Mouse (Mus musculus): ENCODE data around the gene Rpp38. TPM values are rescaled to one million over a fixed set of nuclear protein-coding genes. Genes with fewer than 3 reads are reported as not detected.

Gene Rpp38
- polyA plus RNA-seq, 1 experiment from 2014 or later = 25.6 TPM

DNA sequence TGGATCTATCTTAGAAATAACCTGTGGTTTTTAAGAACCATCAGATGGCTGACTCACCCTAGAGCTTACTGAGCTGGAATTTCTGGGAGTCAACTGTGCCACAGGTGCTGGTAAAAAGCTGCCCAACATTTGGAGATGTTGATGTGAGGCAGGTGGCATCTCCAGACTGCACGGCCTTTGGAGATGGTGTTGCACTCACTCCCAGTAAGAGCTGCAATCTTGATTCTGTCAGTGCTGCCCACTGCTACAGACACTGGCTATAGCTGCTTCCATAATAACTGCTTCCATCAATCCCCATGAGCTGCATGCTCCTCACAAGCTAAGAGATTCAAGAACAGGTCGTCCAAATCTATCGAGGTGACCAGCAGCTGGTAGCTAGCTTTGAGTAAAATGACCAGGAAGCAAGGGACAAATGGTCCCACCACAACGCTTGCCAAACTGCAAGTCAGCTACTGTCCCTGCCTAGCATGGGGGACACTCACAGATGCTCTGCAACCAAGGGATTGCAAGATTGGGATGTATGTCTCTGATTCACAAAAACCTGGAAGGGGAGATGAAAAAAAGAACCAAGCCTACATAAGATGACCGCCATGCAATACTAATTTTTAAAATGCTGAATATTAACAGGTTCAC, 1.3 kb downstream of the Rpp38 start:
- H3K27me3 ChIP-seq (ENCODE audit: insufficient read depth, low read length) = no peaks in the 10 kb centered on the region
- WGBS = 58% methylated on average over 5 of the region's 5 CpGs
- DNase-seq (ENCODE audit: low spot score) (no peak), ATAC-seq (replicated peaks; ENCODE audit: low FRiP score, low read depth) (no peak)
- no peak overlapping the region for H3K4me3 ChIP-seq (replicated peaks; ENCODE audit: low read depth, low read length)
- H3K36me3 ChIP-seq (ENCODE audit: insufficient read depth, low read length) = 0 out of 2 replicates have a peak, but pooled peaks cover 4% of the 10 kb centered on the region
- H3K4me2 ChIP-seq (ENCODE audit: low read length) = peak overlapping the region; percentile 88; the same call in 1 of the 2 replicates
- H3K9ac ChIP-seq (ENCODE audit: low read depth, low read length) = no peak overlapping the region
- no peaks in the 10 kb centered on the region for H3K4me1 ChIP-seq (replicated peaks; ENCODE audit: insufficient read depth, low read length)
- no peaks in the 10 kb centered on the region for H3K9me3 ChIP-seq (replicated peaks; ENCODE audit: low read length)
- no peak for TF ChIP-seq CTCF (IDR thresholded peaks at IDR 0.05; ENCODE audit: low read depth)
- H3K27ac ChIP-seq = no peak overlapping the region

DNA sequence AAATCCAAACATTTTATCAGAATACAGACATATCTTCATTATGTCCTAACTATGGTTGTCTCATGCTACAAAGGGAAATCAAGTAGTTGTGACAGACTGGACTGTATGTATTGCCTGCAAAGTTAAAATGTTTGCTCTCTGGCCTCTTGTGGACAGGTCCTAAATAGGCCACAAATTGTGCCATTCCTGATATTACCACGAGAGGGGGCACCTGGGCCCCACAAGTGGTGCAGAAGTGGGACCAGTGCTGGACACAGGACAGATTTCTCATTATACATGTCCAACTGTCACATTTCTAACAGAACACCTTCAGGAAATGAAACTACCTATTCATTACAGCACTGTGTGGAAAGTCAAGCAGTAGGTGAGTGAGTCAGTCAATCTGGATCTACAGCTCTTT, 5.1 kb downstream of the Rpp38 start:
- ATAC-seq (replicated peaks; ENCODE audit: low FRiP score, low read depth) = no peak
- no peak overlapping the region for H3K9ac ChIP-seq (ENCODE audit: low read depth, low read length)
- H3K27me3 ChIP-seq (ENCODE audit: insufficient read depth, low read length) = no peaks in the 10 kb centered on the region
- H3K9me3 ChIP-seq (replicated peaks; ENCODE audit: low read length) = no peaks in the 10 kb centered on the region
- no peak overlapping the region for H3K4me2 ChIP-seq (ENCODE audit: low read length)
- H3K36me3 ChIP-seq (ENCODE audit: insufficient read depth, low read length) = peaks cover 26% of the 10 kb centered on the region
- H3K4me3 ChIP-seq (replicated peaks; ENCODE audit: low read depth, low read length) = no peak overlapping the region
- WGBS = 56% methylated on average over 1 of the region's 1 CpGs
- H3K27ac ChIP-seq = no peak overlapping the region
- peak; percentile 54 for DNase-seq (ENCODE audit: low spot score)
- no peaks in the 10 kb centered on the region for H3K4me1 ChIP-seq (replicated peaks; ENCODE audit: insufficient read depth, low read length)
- TF ChIP-seq CTCF (IDR thresholded peaks at IDR 0.05; ENCODE audit: low read depth) = peak; percentile 75

DNA sequence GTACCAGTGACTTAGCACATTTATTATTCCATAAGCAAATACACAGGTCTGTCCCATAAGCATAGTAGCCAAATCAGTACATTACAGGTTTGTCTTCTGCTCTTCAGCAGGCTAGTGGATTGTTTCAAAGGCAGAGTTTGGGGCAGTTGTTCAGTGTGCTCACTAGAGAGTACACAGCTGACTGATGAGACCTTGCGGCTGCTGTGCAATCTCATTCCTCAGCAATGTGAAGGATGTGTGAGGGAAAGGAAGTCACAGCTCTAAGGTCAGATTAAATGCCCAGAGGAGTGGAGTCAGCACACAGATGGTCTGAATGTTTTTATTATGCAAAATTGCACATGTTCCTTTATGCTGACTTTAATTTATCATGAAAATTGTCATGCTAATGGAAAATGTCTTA, 5.9 kb downstream of the Rpp38 start:
- ATAC-seq (replicated peaks; ENCODE audit: low FRiP score, low read depth) = no peak
- no peaks in the 10 kb centered on the region for H3K27me3 ChIP-seq (ENCODE audit: insufficient read depth, low read length)
- no peak overlapping the region for H3K9ac ChIP-seq (ENCODE audit: low read depth, low read length)
- no peak overlapping the region for H3K4me3 ChIP-seq (replicated peaks; ENCODE audit: low read depth, low read length)
- peaks cover 26% of the 10 kb centered on the region for H3K36me3 ChIP-seq (ENCODE audit: insufficient read depth, low read length)
- no peak for TF ChIP-seq CTCF (IDR thresholded peaks at IDR 0.05; ENCODE audit: low read depth)
- no peak overlapping the region for H3K27ac ChIP-seq
- H3K4me1 ChIP-seq (replicated peaks; ENCODE audit: insufficient read depth, low read length) = no peaks in the 10 kb centered on the region
- no peak overlapping the region for H3K4me2 ChIP-seq (ENCODE audit: low read length)
- no peaks in the 10 kb centered on the region for H3K9me3 ChIP-seq (replicated peaks; ENCODE audit: low read length)
- no peak for DNase-seq (ENCODE audit: low spot score)
- 77% methylated on average over 1 of the region's 1 CpGs for WGBS

GRCm38 (mm10) chr2:3324381-3325130, 7.9 kb downstream of the Rpp38 start:
- Histone ChIP-seq H3K4me3 (replicated peaks; ENCODE audit: low read depth, low read length) (no peak overlapping the region), H3K4me1 (replicated peaks; ENCODE audit: insufficient read depth, low read length) (no peaks in the 10 kb centered on the region), H3K27ac (no peak overlapping the region), H3K9ac (ENCODE audit: low read depth, low read length) (no peak overlapping the region), H3K4me2 (ENCODE audit: low read length) (no peak overlapping the region), H3K36me3 (ENCODE audit: insufficient read depth, low read length) (peaks cover 29% of the 10 kb centered on the region), H3K9me3 (replicated peaks; ENCODE audit: low read length) (no peaks in the 10 kb centered on the region), H3K27me3 (ENCODE audit: insufficient read depth, low read length) (no peaks in the 10 kb centered on the region)
- DNase-seq (ENCODE audit: low spot score) (no peak), ATAC-seq (replicated peaks; ENCODE audit: low FRiP score, low read depth) (no peak)
- no peak for TF ChIP-seq CTCF (IDR thresholded peaks at IDR 0.05; ENCODE audit: low read depth)
- 90% methylated on average over 7 of the region's 7 CpGs for WGBS

GRCm38 (mm10) chr2:3323132-3323531, 9.3 kb downstream of the Rpp38 start:
- H3K36me3 ChIP-seq (ENCODE audit: insufficient read depth, low read length) = peaks cover 29% of the 10 kb centered on the region
- no peaks in the 10 kb centered on the region for H3K27me3 ChIP-seq (ENCODE audit: insufficient read depth, low read length)
- H3K9ac ChIP-seq (ENCODE audit: low read depth, low read length) = no peak overlapping the region
- TF ChIP-seq CTCF (IDR thresholded peaks at IDR 0.05; ENCODE audit: low read depth) = no peak
- no peaks in the 10 kb centered on the region for H3K9me3 ChIP-seq (replicated peaks; ENCODE audit: low read length)
- ATAC-seq (replicated peaks; ENCODE audit: low FRiP score, low read depth) (no peak), DNase-seq (ENCODE audit: low spot score) (no peak)
- H3K4me3 ChIP-seq (replicated peaks; ENCODE audit: low read depth, low read length) = no peak overlapping the region
- no peaks in the 10 kb centered on the region for H3K4me1 ChIP-seq (replicated peaks; ENCODE audit: insufficient read depth, low read length)
- H3K27ac ChIP-seq = no peak overlapping the region
- no peak overlapping the region for H3K4me2 ChIP-seq (ENCODE audit: low read length)
- WGBS = 95% methylated on average over 2 of the region's 2 CpGs

GRCm38 (mm10) chr2:3305426-3306025, 26.9 kb downstream of the Rpp38 start:
- Histone ChIP-seq H3K4me1 (replicated peaks; ENCODE audit: insufficient read depth, low read length) (0 out of 2 replicates have a peak, but pooled peaks cover 4% of the 10 kb centered on the region), H3K36me3 (ENCODE audit: insufficient read depth, low read length) (peaks cover 11% of the 10 kb centered on the region; the same call in 1 of the 2 replicates), H3K4me3 (replicated peaks; ENCODE audit: low read depth, low read length) (no peak overlapping the region), H3K9me3 (replicated peaks; ENCODE audit: low read length) (no peaks in the 10 kb centered on the region), H3K9ac (ENCODE audit: low read depth, low read length) (no peak overlapping the region), H3K27me3 (ENCODE audit: insufficient read depth, low read length) (no peaks in the 10 kb centered on the region), H3K27ac (no peak overlapping the region), H3K4me2 (ENCODE audit: low read length) (no peak overlapping the region)
- no peak for ATAC-seq (replicated peaks; ENCODE audit: low FRiP score, low read depth)
- TF ChIP-seq CTCF (IDR thresholded peaks at IDR 0.05; ENCODE audit: low read depth) = no peak
- 38% methylated on average over 3 of the region's 3 CpGs for WGBS
- DNase-seq (ENCODE audit: low spot score) = peak; percentile 47

Measured in kidney, postnatal 0 days (tissue).